Mouse (Mus musculus) midbrain, postnatal 0 days (tissue): ENCODE measurements around the gene Src. TPM values are rescaled to one million over a fixed set of nuclear protein-coding genes. Genes with fewer than 3 reads are reported as not detected.

Experiments
- ATAC-seq: fragments of 200-750 bp; cut with Nextera tagmentation; 2 replicates; pipeline ENCODE4 v1.8.0; 2017; ENCODE audit warnings: moderate number of reproducible peaks, mild to moderate bottlenecking, moderate TSS enrichment, moderate library complexity; ENCODE audit not compliant: low FRiP score
- DNase-seq: peaks from one replicate; pipeline ENCODE4 v3.0.0-alpha.2; 2015; ENCODE audit warnings: low spot score
- H3K27ac ChIP-seq: fragments of 300-500 bp; sonication (generic); 2 replicates; pipeline ENCODE4 v1.5.1; 2014; ENCODE audit warnings: low read depth, mild to moderate bottlenecking, low read length, mixed read lengths
- H3K27me3 ChIP-seq: fragments of 300-500 bp; sonication (generic); 2 replicates; pipeline ENCODE4 v1.6.1; 2014; ENCODE audit warnings: low read length, control low read depth, mixed read lengths; ENCODE audit not compliant: insufficient read depth
- H3K36me3 ChIP-seq: fragments of 300-500 bp; sonication (generic); 2 replicates; pipeline ENCODE4 v1.6.1; 2014; ENCODE audit warnings: low read length, control low read depth, mixed read lengths; ENCODE audit not compliant: insufficient read depth
- H3K4me1 ChIP-seq: fragments of 300-500 bp; sonication (generic); 2 replicates; pipeline ENCODE4 v1.6.1; 2014; ENCODE audit warnings: mild to moderate bottlenecking, control low read depth, antibody characterized with exemption, low read length, mixed read lengths; ENCODE audit not compliant: insufficient read depth
- H3K4me2 ChIP-seq: fragments of 300-500 bp; sonication (generic); 2 replicates; pipeline ENCODE4 v1.6.1; 2014; ENCODE audit warnings: low read depth, mild to moderate bottlenecking, low read length, mixed read lengths; ENCODE audit not compliant: poor library complexity, severe bottlenecking
- H3K4me3 ChIP-seq: fragments of 300-500 bp; sonication (generic); 2 replicates; pipeline ENCODE4 v1.5.1; 2014; ENCODE audit warnings: low read depth, mild to moderate bottlenecking, low read length, moderate library complexity
- H3K9ac ChIP-seq: fragments of 300-500 bp; sonication (generic); replicated peaks from 2 replicates; pipeline ENCODE4 v1.6.1; 2014; ENCODE audit warnings: mild to moderate bottlenecking, low read length, moderate library complexity, mixed read lengths; ENCODE audit not compliant: poor library complexity, severe bottlenecking
- H3K9me3 ChIP-seq: fragments of 300-500 bp; sonication (generic); 2 replicates; pipeline ENCODE4 v1.6.1; 2016; ENCODE audit warnings: low read length, control low read depth
- CTCF ChIP-seq: IDR thresholded peaks from 2 replicates; pipeline ENCODE4 v1.5.1; 2016; ENCODE audit warnings: antibody characterized with exemption, mild to moderate bottlenecking
- WGBS: fragments of 180-500 bp; shearing (Covaris S2); extraction: QIAGEN DNeasy Blood & Tissue Kit; methylation state at CpG from one replicate; pipeline ENCODE4 v1.1.7; 2014; 5-methylcytosine and 5-hydroxymethylcytosine counted together
- polyA plus RNA-seq: library from polyadenylated mRNA; unstranded; fragments of >200 nt; fragmentation: Nextera tagmentation; extraction: Ambion mirVana; gene quantifications from 2 replicates; pipeline ENCODE4 v1.2.1, GENCODE M21; 2015
- total RNA-seq: library from RNA; depleted of rRNA; stranded (reverse); fragments of >200 nt; gene quantifications from 2 replicates; pipeline ENCODE4 v1.2.3, GENCODE M21; 2014

Src gene
- total and polyA plus RNA-seq, 2 experiments from 2014 or later, result 26.6 to 129 TPM

DNA sequence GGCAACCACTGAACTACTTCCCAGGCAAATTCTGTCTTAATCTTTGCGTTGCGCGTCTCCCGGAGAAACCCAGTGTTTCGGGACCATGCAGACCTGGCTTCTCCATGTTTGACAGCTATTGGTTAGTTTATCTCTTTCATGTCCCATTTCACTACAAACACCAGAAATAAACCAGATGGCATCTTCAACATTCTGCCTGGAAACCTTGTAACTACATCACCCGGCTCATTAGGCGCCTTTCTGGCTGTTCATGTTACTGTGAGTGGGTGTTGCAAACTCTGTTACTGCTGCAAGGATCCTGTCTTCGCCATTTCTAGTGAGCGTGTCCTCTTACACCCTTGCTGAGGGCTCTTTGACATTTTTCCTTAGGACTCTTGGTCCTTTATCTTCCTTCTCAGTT, 94.6 kb downstream of the Src start:
- ATAC-seq (no peak), DNase-seq (no peak)
- H3K4me1 ChIP-seq, result peaks cover 14% of the 10 kb centered on the region; the same call in 1 of the 2 replicates
- H3K27ac ChIP-seq, result no peak overlapping the region
- no peak overlapping the region for H3K4me3 ChIP-seq
- no peak overlapping the region for H3K9ac ChIP-seq
- H3K9me3 ChIP-seq, result no peaks in the 10 kb centered on the region
- 88% methylated on average over 9 of the region's 9 CpGs for WGBS
- H3K36me3 ChIP-seq, result no peaks in the 10 kb centered on the region
- no peak for TF ChIP-seq CTCF
- no peaks in the 10 kb centered on the region for H3K27me3 ChIP-seq
- H3K4me2 ChIP-seq, result no peak overlapping the region

DNA sequence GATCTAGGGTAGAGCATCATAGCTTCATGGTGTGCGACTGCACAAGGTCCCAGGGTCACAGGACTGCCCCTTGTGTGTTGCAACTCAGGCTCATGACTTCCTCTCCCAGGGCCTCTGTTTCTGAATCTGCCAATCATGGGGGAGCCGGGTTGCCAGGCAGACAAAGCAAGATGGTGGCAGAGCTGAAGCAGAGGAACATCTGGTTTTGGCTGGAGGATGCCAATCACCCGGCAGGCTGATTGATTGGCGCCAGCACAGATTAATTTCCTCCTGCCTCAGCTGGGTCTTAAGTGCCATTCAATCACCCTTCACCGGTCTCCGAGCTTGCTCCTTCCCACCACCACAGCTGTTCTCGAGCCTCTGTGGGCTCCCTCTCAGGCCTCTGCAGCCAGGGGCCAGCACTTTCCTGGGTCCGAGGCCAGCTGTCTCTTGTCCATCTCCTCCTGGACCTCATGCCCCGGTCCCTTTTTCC, 95.5 kb downstream of the Src start:
- Histone ChIP-seq H3K27ac (no peak overlapping the region), H3K27me3 (no peaks in the 10 kb centered on the region), H3K9me3 (no peaks in the 10 kb centered on the region), H3K36me3 (no peaks in the 10 kb centered on the region), H3K9ac (no peak overlapping the region), H3K4me2 (no peak overlapping the region), H3K4me1 (peaks cover 15% of the 10 kb centered on the region; the same call in 1 of the 2 replicates), H3K4me3 (no peak overlapping the region)
- DNase-seq (no peak), ATAC-seq (no peak)
- TF ChIP-seq CTCF, result no peak
- WGBS, result 32% methylated on average over 9 of the region's 9 CpGs

DNA sequence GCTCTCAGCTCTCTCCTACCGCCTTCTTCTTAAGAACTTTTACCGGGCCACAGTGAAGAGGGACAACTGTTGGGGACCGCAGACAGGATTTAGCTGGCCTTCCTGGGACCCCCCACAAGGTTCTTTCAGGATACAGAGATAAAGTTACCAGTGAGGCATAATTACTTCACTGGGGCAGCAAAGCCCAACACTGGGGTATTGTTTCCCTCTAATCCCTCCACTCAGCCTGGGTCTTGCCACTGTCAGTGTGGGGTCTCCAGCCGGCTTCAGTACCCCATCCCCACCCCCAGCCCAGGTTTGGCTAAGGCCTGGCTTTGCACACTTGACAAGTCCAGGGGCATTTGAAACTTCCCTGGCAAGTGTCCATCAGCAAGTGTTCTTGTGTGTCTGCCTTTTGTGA, 96.1 kb downstream of the Src start:
- DNase-seq (no peak), ATAC-seq (no peak)
- Histone ChIP-seq H3K4me2 (no peak overlapping the region), H3K27ac (no peak overlapping the region), H3K9me3 (no peaks in the 10 kb centered on the region), H3K36me3 (no peaks in the 10 kb centered on the region), H3K4me3 (no peak overlapping the region), H3K27me3 (no peaks in the 10 kb centered on the region), H3K9ac (no peak overlapping the region), H3K4me1 (peaks cover 15% of the 10 kb centered on the region; the same call in 1 of the 2 replicates)
- 14% methylated on average over 4 of the region's 4 CpGs for WGBS
- TF ChIP-seq CTCF, result no peak

DNA sequence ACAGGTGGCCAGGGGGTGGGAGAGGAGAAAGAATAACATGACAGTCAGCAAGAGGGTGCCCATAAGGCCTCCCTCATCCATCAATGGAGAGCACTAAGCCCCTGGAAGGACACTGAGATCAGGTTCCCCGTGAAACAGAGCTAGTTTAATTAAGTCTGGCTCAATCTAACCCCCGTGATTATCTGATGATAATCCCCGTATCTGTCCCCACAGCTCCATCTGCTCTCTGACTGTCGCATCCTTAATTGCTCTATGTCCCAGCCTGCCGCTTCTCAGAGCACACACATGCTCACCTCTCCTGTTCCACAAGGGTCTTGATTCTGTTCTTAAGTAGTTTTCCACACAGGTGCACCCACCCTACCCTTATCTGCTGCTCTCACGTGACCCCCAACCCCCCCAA, 99.3 kb downstream of the Src start:
- Histone ChIP-seq H3K27me3 (no peaks in the 10 kb centered on the region), H3K4me2 (no peak overlapping the region), H3K9me3 (no peaks in the 10 kb centered on the region), H3K4me1 (peaks cover 27% of the 10 kb centered on the region), H3K9ac (no peak overlapping the region), H3K36me3 (no peaks in the 10 kb centered on the region), H3K27ac (no peak overlapping the region), H3K4me3 (no peak overlapping the region)
- 31% methylated on average over 6 of the region's 6 CpGs for WGBS
- no peak for TF ChIP-seq CTCF
- DNase-seq, result peak; percentile 60
- ATAC-seq, result no peak

DNA sequence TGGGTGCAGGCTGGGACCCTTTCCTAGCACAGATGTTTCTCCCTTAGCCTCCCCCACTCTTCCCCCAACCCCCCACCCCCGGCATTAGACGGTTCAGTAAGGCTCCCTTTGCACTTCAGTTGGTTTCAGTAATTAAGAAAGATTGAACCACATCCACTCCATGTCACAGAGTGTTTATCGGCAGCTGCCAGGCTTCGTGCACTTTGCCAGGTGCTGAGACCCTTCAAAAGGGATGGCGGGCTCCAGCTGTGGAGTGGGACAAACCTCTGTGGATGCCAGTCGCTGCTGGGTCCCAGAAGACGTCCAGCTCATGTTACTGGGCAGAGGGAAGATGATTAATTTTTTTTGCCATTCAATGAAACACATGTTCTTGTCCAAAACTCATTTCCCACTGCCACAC, 100.2 kb downstream of the Src start:
- no peak overlapping the region for H3K27ac ChIP-seq
- WGBS, result 37% methylated on average over 7 of the region's 7 CpGs
- no peaks in the 10 kb centered on the region for H3K9me3 ChIP-seq
- H3K4me3 ChIP-seq, result no peak overlapping the region
- ATAC-seq, result no peak
- no peak for DNase-seq
- H3K27me3 ChIP-seq, result no peaks in the 10 kb centered on the region
- no peak overlapping the region for H3K4me2 ChIP-seq
- peaks cover 29% of the 10 kb centered on the region for H3K4me1 ChIP-seq
- H3K36me3 ChIP-seq, result no peaks in the 10 kb centered on the region
- no peak overlapping the region for H3K9ac ChIP-seq
- TF ChIP-seq CTCF, result no peak

DNA sequence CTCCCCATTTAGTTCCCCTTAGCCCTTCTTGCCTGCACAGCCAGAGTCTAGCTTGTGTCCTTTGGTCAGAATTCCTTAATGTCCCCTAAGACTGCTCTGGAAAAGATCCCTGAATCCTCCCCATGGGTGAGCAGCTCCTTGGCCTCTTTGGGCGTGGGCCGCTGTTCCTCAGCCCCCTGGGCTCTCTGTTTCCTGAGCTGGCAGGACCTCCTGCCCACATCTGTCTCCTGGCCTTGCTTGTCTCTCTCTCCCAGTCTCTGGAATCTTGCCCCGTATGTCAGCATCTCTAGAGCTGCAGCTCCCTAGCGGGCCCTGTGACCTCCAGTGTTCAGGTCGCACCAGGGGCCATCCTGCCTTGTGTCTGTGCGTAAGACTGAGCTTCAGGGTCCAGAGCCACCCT, 101.2 kb downstream of the Src start:
- H3K27ac ChIP-seq, result peak overlapping the region; percentile 71
- H3K27me3 ChIP-seq, result no peaks in the 10 kb centered on the region
- ATAC-seq (no peak), DNase-seq (no peak)
- no peak overlapping the region for H3K9ac ChIP-seq
- H3K36me3 ChIP-seq, result no peaks in the 10 kb centered on the region
- H3K4me2 ChIP-seq, result no peak overlapping the region
- WGBS, result 68% methylated on average over 6 of the region's 6 CpGs
- no peak for TF ChIP-seq CTCF
- H3K4me3 ChIP-seq, result no peak overlapping the region
- peaks cover 30% of the 10 kb centered on the region for H3K4me1 ChIP-seq
- no peaks in the 10 kb centered on the region for H3K9me3 ChIP-seq
